Mouse (Mus musculus): ENCODE results near the gene Slco6c1. TPM values are rescaled to one million over a fixed set of nuclear protein-coding genes. Genes with fewer than 3 reads are reported as not detected.

Gene Slco6c1
- not detected in 2 replicates for polyA plus RNA-seq (2021; fragmentation: Nextera tagmentation)
- long read RNA-seq, experiment 1 = 0 reads
- long read RNA-seq, experiment 2 = 0 reads

DNA sequence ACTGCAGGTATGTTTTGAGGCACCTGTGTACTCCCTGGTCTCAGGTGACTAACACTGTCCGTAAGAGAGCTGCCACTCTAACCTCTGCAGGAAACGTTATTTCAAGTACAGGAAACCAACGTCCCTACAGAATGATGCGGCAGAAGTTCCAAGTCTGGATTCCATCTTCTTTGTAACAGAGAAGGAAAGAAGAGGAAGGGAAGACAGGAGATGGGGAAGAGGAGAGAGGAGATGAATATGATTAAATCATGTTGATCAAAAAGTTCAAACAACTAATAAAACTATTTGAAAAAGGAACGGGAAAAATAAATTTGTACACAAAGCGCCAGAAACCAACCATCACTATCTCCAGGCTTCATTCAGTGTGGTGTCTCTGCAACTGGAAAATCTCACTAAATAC lies at the start of gene Slco6c1:
Gene Slco6c1, minus strand, starts transcription at position 101 of the 400 bp plus-strand sequence.

Data from layer of hippocampus, adult 6 months (tissue).